Mouse (Mus musculus) heart, postnatal 0 days (tissue): ENCODE measurements around the gene Tas2r118. TPM values are rescaled to one million over a fixed set of nuclear protein-coding genes. Genes with fewer than 3 reads are reported as not detected.

Experiments
- ATAC-seq: fragments of 200-750 bp; cut with Nextera tagmentation; 2 replicates; pipeline ENCODE4 v1.8.0; 2017; ENCODE audit warnings: low read depth, moderate number of reproducible peaks, moderate library complexity; ENCODE audit not compliant: insufficient read depth
- DNase-seq: peaks from one replicate; pipeline ENCODE4 v3.0.0-alpha.2; 2016; ENCODE audit warnings: low spot score
- H3K27ac ChIP-seq: fragments of 300-500 bp; sonication (generic); 2 replicates; pipeline ENCODE4 v1.5.1; 2014; ENCODE audit warnings: low read depth, mild to moderate bottlenecking
- H3K27me3 ChIP-seq: fragments of 300-500 bp; sonication (generic); 2 replicates; pipeline ENCODE4 v1.6.1; 2014; ENCODE audit warnings: low read length, mixed read lengths; ENCODE audit not compliant: control insufficient read depth, insufficient read depth
- H3K36me3 ChIP-seq: fragments of 300-500 bp; sonication (generic); replicated peaks from 2 replicates; pipeline ENCODE4 v1.6.1; 2014; ENCODE audit warnings: low read length, mixed read lengths; ENCODE audit not compliant: control insufficient read depth, insufficient read depth
- H3K4me1 ChIP-seq: fragments of 300-500 bp; sonication (generic); 2 replicates; pipeline ENCODE4 v1.6.1; 2014; ENCODE audit warnings: antibody characterized with exemption; ENCODE audit not compliant: control insufficient read depth, insufficient read depth
- H3K4me2 ChIP-seq: fragments of 300-500 bp; sonication (generic); 2 replicates; pipeline ENCODE4 v1.6.1; 2014; ENCODE audit warnings: low read depth, mild to moderate bottlenecking, low read length, moderate library complexity
- H3K4me3 ChIP-seq: fragments of 300-500 bp; sonication (generic); 2 replicates; pipeline ENCODE4 v1.5.1; 2014; ENCODE audit warnings: low read depth, low read length
- H3K9ac ChIP-seq: fragments of 300-500 bp; sonication (generic); replicated peaks from 2 replicates; pipeline ENCODE4 v1.6.1; 2014; ENCODE audit warnings: low read depth, low read length, mixed read lengths
- H3K9me3 ChIP-seq: fragments of 300-500 bp; sonication (generic); replicated peaks from 2 replicates; pipeline ENCODE4 v1.6.1; 2016; ENCODE audit warnings: low read length; ENCODE audit not compliant: control insufficient read depth
- CTCF ChIP-seq: IDR thresholded peaks from 2 replicates; pipeline ENCODE4 v1.5.1; 2016; ENCODE audit warnings: antibody characterized with exemption, control low read depth, low read depth
- EP300 ChIP-seq: IDR thresholded peaks from 2 replicates; pipeline ENCODE4 v1.6.1; 2016; ENCODE audit warnings: antibody characterized with exemption, low read depth
- whole genome bisulfite sequencing: fragments of 180-500 bp; shearing (Covaris S2); extraction: QIAGEN DNeasy Blood & Tissue Kit; methylation state at CpG from one replicate; pipeline ENCODE4 v1.1.7; 2014; 5-methylcytosine and 5-hydroxymethylcytosine counted together
- polyA plus RNA-seq: library from polyadenylated mRNA; unstranded; fragments of >200 nt; fragmentation: Nextera tagmentation; extraction: Ambion mirVana; gene quantifications from 2 replicates; pipeline ENCODE4 v1.2.1, GENCODE M21; 2015
- total RNA-seq: library from RNA; depleted of rRNA; stranded (reverse); fragments of >200 nt; gene quantifications from 2 replicates; pipeline ENCODE4 v1.2.3, GENCODE M21; 2014; ENCODE audit warnings: low replicate concordance; rRNA removed

Tas2r118 gene
- total RNA-seq (not detected in 2 replicates), polyA plus RNA-seq (not detected in 2 replicates)

GRCm38 (mm10) chr6:23969960-23970359 lies at the start of gene Tas2r118:
Tas2r118 (minus strand) TSS chr6:23970060.
- DNase-seq (no peak), ATAC-seq (no peak)
- Histone ChIP-seq H3K4me2 (no peak within 1 kb of the TSS), H3K9me3 (no peaks in the 10 kb centered on the region), H3K4me1 (no peaks in the 10 kb centered on the region), H3K27me3 (no peaks in the 10 kb centered on the region), H3K4me3 (no peak within 1 kb of the TSS), H3K27ac (no peak within 1 kb of the TSS), H3K9ac (no peak within 1 kb of the TSS), H3K36me3 (no peaks in the 10 kb centered on the region)
- 84% methylated on average over 5 of the region's 5 CpGs for WGBS
- TF ChIP-seq EP300 = no peak
- no peak for TF ChIP-seq CTCF

DNA sequence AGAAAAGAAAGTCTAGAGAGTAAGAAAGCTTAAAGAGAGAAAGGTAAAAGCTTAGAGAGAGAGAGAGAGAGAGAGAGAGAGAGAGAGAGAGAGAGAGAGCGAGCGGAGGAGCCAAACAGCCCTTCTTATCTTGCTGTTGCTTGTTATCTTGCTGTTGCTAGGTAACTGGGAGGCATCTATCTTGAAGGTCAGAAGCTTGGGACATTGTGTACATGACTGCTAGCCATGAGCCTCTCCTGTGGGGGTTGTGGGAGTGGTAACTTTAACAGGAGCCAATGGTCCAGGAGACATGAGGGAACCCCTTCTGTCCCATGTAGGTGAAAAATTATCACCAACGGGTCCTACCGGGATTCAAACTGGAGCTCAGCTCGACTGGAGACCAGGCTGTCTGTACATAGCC lies 48.5 kb upstream of the Tas2r118 start:
- DNase-seq (peak; percentile 27), ATAC-seq (no peak; the same call in 1 of the 2 replicates)
- no peak overlapping the region for H3K27ac ChIP-seq
- WGBS = 22% methylated on average over 5 of the region's 5 CpGs
- no peaks in the 10 kb centered on the region for H3K4me1 ChIP-seq
- no peak overlapping the region for H3K4me2 ChIP-seq
- no peaks in the 10 kb centered on the region for H3K27me3 ChIP-seq
- peaks cover 8% of the 10 kb centered on the region; the same call in 1 of the 2 replicates for H3K9me3 ChIP-seq
- H3K9ac ChIP-seq = no peak overlapping the region
- H3K4me3 ChIP-seq = no peak overlapping the region
- H3K36me3 ChIP-seq = no peaks in the 10 kb centered on the region
- no peak for TF ChIP-seq CTCF
- no peak for TF ChIP-seq EP300

GRCm38 (mm10) chr6:23993276-23993675 lies 23.4 kb upstream of the Tas2r118 start:
- no peak for TF ChIP-seq CTCF
- TF ChIP-seq EP300 = no peak
- Histone ChIP-seq H3K9me3 (no peaks in the 10 kb centered on the region), H3K9ac (no peak overlapping the region), H3K4me1 (no peaks in the 10 kb centered on the region), H3K4me3 (no peak overlapping the region), H3K4me2 (no peak overlapping the region), H3K36me3 (no peaks in the 10 kb centered on the region), H3K27ac (no peak overlapping the region), H3K27me3 (no peaks in the 10 kb centered on the region)
- DNase-seq = no peak
- WGBS = 59% methylated on average over 2 of the region's 2 CpGs
- ATAC-seq = no peak

DNA sequence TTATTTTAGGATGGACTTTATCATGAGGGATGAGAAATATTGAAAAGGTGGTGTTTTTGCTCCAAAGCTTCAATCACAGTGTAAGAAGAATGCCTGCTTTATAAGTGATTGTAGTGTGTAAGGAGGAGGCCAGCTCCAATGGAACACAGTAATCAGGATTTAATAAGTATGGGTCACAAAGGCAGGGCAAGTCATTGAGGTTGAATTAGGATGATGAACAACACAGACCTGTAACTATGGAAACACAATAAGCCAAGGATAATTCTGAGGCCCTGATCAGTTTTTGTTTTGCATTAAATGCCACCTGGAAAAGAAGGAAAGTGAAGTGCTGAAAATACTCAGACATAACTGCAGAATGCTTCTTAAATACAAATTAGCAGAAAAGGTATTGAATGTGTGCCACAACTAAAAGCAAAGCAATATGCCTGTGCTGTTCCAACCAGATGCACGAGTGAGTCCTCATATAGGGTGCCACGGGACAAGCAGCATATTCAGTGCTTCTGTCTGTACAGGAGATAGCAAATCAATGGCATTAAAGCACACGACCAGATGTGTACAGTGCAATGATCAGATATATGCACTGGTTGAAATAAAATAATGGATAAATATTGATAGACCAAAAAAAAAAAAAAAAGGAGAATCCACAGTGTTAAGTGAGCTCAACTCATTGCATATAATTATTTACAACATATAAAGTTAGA lies 21.0 kb upstream of the Tas2r118 start:
- H3K4me3 ChIP-seq = no peak overlapping the region
- H3K4me2 ChIP-seq = no peak overlapping the region
- DNase-seq (no peak), ATAC-seq (no peak)
- no peak overlapping the region for H3K9ac ChIP-seq
- no peaks in the 10 kb centered on the region for H3K9me3 ChIP-seq
- WGBS = 56% methylated on average over 3 of the region's 3 CpGs
- H3K36me3 ChIP-seq = no peaks in the 10 kb centered on the region
- no peaks in the 10 kb centered on the region for H3K4me1 ChIP-seq
- no peak overlapping the region for H3K27ac ChIP-seq
- no peaks in the 10 kb centered on the region for H3K27me3 ChIP-seq
- TF ChIP-seq EP300 (no peak), CTCF (no peak)

DNA sequence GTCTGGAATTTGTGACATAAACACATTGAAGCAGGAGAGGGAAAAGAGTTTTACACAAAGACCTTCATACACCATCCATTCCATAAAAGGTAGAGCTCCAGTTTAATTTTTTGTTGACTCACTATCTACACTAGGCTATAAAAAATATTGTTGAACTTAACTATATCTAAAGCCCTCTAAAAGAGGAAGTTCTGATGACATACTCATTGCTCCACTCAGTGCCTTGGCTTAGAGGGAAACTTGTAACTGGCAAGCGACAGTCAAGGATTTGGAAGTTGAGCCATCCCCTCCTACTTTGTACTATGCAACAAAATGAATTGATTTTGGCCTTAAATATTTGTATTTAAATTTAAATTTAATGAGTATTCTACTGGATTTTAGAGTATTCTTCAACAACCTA lies 16.4 kb upstream of the Tas2r118 start:
- no peaks in the 10 kb centered on the region for H3K36me3 ChIP-seq

DNA sequence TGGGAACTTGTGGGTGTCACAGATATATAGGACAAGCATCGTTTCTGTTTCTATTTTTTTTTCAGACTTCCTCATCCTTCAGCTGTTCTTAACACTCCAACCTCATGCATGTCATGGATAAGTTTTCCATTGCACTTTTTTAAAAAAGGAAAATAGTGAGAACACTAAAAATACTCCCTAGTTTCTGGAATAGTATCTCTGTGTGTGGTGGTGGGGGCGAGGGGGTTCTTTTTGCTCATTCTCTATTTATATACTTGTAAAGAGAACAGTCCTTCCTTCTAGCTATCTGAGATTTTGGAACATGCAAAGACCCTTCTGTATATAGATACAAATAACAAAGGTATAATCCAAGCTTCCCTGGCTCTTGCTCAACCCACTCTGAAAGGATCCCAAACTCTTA lies 2.9 kb downstream of the Tas2r118 start:
- no peak overlapping the region for H3K4me2 ChIP-seq
- H3K9me3 ChIP-seq = no peaks in the 10 kb centered on the region
- H3K36me3 ChIP-seq = no peaks in the 10 kb centered on the region
- WGBS = 52% methylated on average over 2 of the region's 2 CpGs
- no peaks in the 10 kb centered on the region for H3K27me3 ChIP-seq
- TF ChIP-seq EP300 = no peak
- TF ChIP-seq CTCF = no peak
- no peak overlapping the region for H3K9ac ChIP-seq
- no peak overlapping the region for H3K27ac ChIP-seq
- H3K4me1 ChIP-seq = no peaks in the 10 kb centered on the region
- no peak for DNase-seq
- no peak overlapping the region for H3K4me3 ChIP-seq
- ATAC-seq = no peak

More for the DNA sequence above, 16.4 kb upstream of the Tas2r118 start:
- Histone ChIP-seq H3K4me2 (no peak overlapping the region), H3K4me1 (no peaks in the 10 kb centered on the region), H3K27me3 (no peaks in the 10 kb centered on the region), H3K27ac (no peak overlapping the region), H3K9me3 (no peaks in the 10 kb centered on the region), H3K4me3 (no peak overlapping the region), H3K9ac (no peak overlapping the region)
- no peak for ATAC-seq
- TF ChIP-seq CTCF (no peak), EP300 (no peak)
- DNase-seq = no peak
- WGBS = 87% methylated on average over 1 of the region's 1 CpGs
